Mouse (Mus musculus): Measurements from ENCODE around the gene Spx. TPM values are rescaled to one million over a fixed set of nuclear protein-coding genes. Genes with fewer than 3 reads are reported as not detected.
A peak's percentile ranks its signal among the peaks of the same experiment; 100 is the strongest.

Gene Spx
- polyA plus RNA-seq, 1 experiment from 2014 or later, result 0.52 TPM

GRCm38 (mm10) chr6:142381615-142382014 is 31.6 kb upstream of the Spx start:
- no peak overlapping the region for H3K9ac ChIP-seq (ENCODE audit: low read length)
- no peak for ATAC-seq (ENCODE audit: insufficient number of reproducible peaks, low FRiP score, low TSS enrichment, low read depth)
- H3K27me3 ChIP-seq (ENCODE audit: control insufficient read depth, insufficient read depth, low read length), result no peaks in the 10 kb centered on the region
- no peak overlapping the region for H3K4me3 ChIP-seq (ENCODE audit: low read depth, low read length)
- H3K27ac ChIP-seq (replicated peaks; ENCODE audit: low read depth, low read length), result no peak overlapping the region
- WGBS, result 89% methylated on average over 7 of the region's 7 CpGs
- DNase-seq (ENCODE audit: low spot score), result no peak
- H3K4me2 ChIP-seq (ENCODE audit: low read depth, severe bottlenecking), result no peak overlapping the region
- 0 out of 2 replicates have a peak, but pooled peaks cover 3% of the 10 kb centered on the region for H3K4me1 ChIP-seq (ENCODE audit: control insufficient read depth, insufficient read depth, low read length)
- H3K9me3 ChIP-seq (ENCODE audit: control insufficient read depth, low read length), result no peaks in the 10 kb centered on the region
- peaks cover under 1% of the 10 kb centered on the region; the same call in 1 of the 2 replicates for H3K36me3 ChIP-seq (ENCODE audit: control insufficient read depth, insufficient read depth, low read length)

GRCm38 (mm10) chr6:142384521-142384920 is 28.7 kb upstream of the Spx start:
- DNase-seq (ENCODE audit: low spot score) (no peak), ATAC-seq (ENCODE audit: insufficient number of reproducible peaks, low FRiP score, low TSS enrichment, low read depth) (no peak)
- Histone ChIP-seq H3K9me3 (ENCODE audit: control insufficient read depth, low read length) (no peaks in the 10 kb centered on the region), H3K4me3 (ENCODE audit: low read depth, low read length) (no peak overlapping the region), H3K27me3 (ENCODE audit: control insufficient read depth, insufficient read depth, low read length) (no peaks in the 10 kb centered on the region), H3K4me1 (ENCODE audit: control insufficient read depth, insufficient read depth, low read length) (peaks cover 3% of the 10 kb centered on the region; the same call in 1 of the 2 replicates), H3K36me3 (ENCODE audit: control insufficient read depth, insufficient read depth, low read length) (no peaks in the 10 kb centered on the region), H3K4me2 (ENCODE audit: low read depth, severe bottlenecking) (no peak overlapping the region), H3K9ac (ENCODE audit: low read length) (no peak overlapping the region), H3K27ac (replicated peaks; ENCODE audit: low read depth, low read length) (no peak overlapping the region)
- 92% methylated on average over 9 of the region's 9 CpGs for WGBS

DNA sequence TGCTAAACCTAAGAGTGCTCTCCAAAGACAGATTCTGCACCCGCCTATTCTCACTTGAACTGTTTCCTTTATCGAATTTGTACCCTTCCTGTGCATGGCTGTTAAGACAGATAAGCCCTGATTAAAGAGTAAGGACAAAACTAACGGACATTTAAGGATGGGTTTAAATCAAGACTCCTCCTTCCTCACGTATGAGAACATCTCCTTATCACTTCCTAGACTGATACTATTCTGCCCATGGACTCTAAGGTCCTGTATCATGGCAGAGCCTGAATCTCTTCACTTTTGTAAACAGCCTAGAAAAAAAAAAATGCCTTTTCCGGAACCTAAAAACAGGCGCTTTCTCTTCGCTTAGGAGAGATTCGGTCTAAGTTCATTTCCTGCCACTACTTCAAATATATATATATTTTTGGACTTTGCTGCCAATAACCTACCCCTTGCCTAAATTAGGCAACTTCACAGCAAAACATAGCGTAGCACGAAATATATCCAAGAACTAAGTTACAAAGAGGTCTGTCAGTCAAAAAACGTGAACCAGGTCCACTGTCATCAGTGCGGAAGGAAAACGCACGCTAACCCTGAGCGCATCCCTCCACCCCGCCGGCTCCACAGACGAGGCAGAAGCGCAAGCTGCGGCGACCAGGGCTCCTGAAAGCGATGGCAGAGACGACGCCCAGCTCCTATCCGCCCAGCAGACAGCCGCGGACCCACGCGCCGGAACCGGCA is 26.8 kb upstream of the Spx start:
- Histone ChIP-seq H3K27ac (replicated peaks; ENCODE audit: low read depth, low read length) (no peak overlapping the region), H3K4me3 (ENCODE audit: low read depth, low read length) (peak overlapping the region; percentile 98), H3K27me3 (ENCODE audit: control insufficient read depth, insufficient read depth, low read length) (no peaks in the 10 kb centered on the region), H3K9ac (ENCODE audit: low read length) (peak overlapping the region; percentile 56; the same call in 1 of the 2 replicates), H3K4me1 (ENCODE audit: control insufficient read depth, insufficient read depth, low read length) (peaks cover 3% of the 10 kb centered on the region; the same call in 1 of the 2 replicates), H3K4me2 (ENCODE audit: low read depth, severe bottlenecking) (peak overlapping the region; percentile 47), H3K36me3 (ENCODE audit: control insufficient read depth, insufficient read depth, low read length) (no peaks in the 10 kb centered on the region), H3K9me3 (ENCODE audit: control insufficient read depth, low read length) (no peaks in the 10 kb centered on the region)
- ATAC-seq (ENCODE audit: insufficient number of reproducible peaks, low FRiP score, low TSS enrichment, low read depth), result peak; percentile 71; the same call in 1 of the 2 replicates
- 6% methylated on average over 31 of the region's 31 CpGs for WGBS
- no peak for DNase-seq (ENCODE audit: low spot score)

GRCm38 (mm10) chr6:142387011-142387754 is 26.1 kb upstream of the Spx start, which contains the start of the genes Recql and Golt1b:
Gene Recql, minus strand, starts transcription at chr6:142387087.
Gene Golt1b, plus strand, starts transcription at chr6:142387221.
- H3K27me3 ChIP-seq (ENCODE audit: control insufficient read depth, insufficient read depth, low read length), result no peaks in the 10 kb centered on the region
- DNase-seq (ENCODE audit: low spot score) (peak; percentile 98), ATAC-seq (ENCODE audit: insufficient number of reproducible peaks, low FRiP score, low TSS enrichment, low read depth) (peak; percentile 99)
- WGBS, result under 1% methylated on average over 86 of the region's 87 CpGs
- H3K9ac ChIP-seq (ENCODE audit: low read length), result peak within 1 kb of the TSS; percentile 90
- H3K36me3 ChIP-seq (ENCODE audit: control insufficient read depth, insufficient read depth, low read length), result no peaks in the 10 kb centered on the region
- H3K4me3 ChIP-seq (ENCODE audit: low read depth, low read length), result peak within 1 kb of the TSS; percentile 98
- no peaks in the 10 kb centered on the region for H3K9me3 ChIP-seq (ENCODE audit: control insufficient read depth, low read length)
- H3K4me2 ChIP-seq (ENCODE audit: low read depth, severe bottlenecking), result peak within 1 kb of the TSS; percentile 70
- H3K27ac ChIP-seq (replicated peaks; ENCODE audit: low read depth, low read length), result no peak within 1 kb of the TSS
- H3K4me1 ChIP-seq (ENCODE audit: control insufficient read depth, insufficient read depth, low read length), result peaks cover 3% of the 10 kb centered on the region; the same call in 1 of the 2 replicates

- DNase-seq (ENCODE audit: low spot score) (no peak), ATAC-seq (ENCODE audit: insufficient number of reproducible peaks, low FRiP score, low TSS enrichment, low read depth) (no peak)
- Histone ChIP-seq H3K4me3 (ENCODE audit: low read depth, low read length) (peak overlapping the region; percentile 98), H3K36me3 (ENCODE audit: control insufficient read depth, insufficient read depth, low read length) (no peaks in the 10 kb centered on the region), H3K27me3 (ENCODE audit: control insufficient read depth, insufficient read depth, low read length) (no peaks in the 10 kb centered on the region), H3K9me3 (ENCODE audit: control insufficient read depth, low read length) (no peaks in the 10 kb centered on the region), H3K9ac (ENCODE audit: low read length) (peak overlapping the region; percentile 90), H3K4me1 (ENCODE audit: control insufficient read depth, insufficient read depth, low read length) (peaks cover 3% of the 10 kb centered on the region; the same call in 1 of the 2 replicates), H3K4me2 (ENCODE audit: low read depth, severe bottlenecking) (peak overlapping the region; percentile 70), H3K27ac (replicated peaks; ENCODE audit: low read depth, low read length) (no peak overlapping the region)
- WGBS, result 20% methylated on average over 8 of the region's 8 CpGs
These were observed 25.4 kb upstream of the Spx start for GRCm38 (mm10) chr6:142387755-142388271.

GRCm38 (mm10) chr6:142389101-142389500 is 24.1 kb upstream of the Spx start:
- DNase-seq (ENCODE audit: low spot score) (no peak), ATAC-seq (ENCODE audit: insufficient number of reproducible peaks, low FRiP score, low TSS enrichment, low read depth) (no peak)
- no peak overlapping the region for H3K27ac ChIP-seq (replicated peaks; ENCODE audit: low read depth, low read length)
- H3K4me1 ChIP-seq (ENCODE audit: control insufficient read depth, insufficient read depth, low read length), result peaks cover 3% of the 10 kb centered on the region; the same call in 1 of the 2 replicates
- H3K4me2 ChIP-seq (ENCODE audit: low read depth, severe bottlenecking), result no peak overlapping the region
- WGBS, result 87% methylated on average over 2 of the region's 2 CpGs
- H3K4me3 ChIP-seq (ENCODE audit: low read depth, low read length), result no peak overlapping the region
- H3K9ac ChIP-seq (ENCODE audit: low read length), result no peak overlapping the region
- no peaks in the 10 kb centered on the region for H3K36me3 ChIP-seq (ENCODE audit: control insufficient read depth, insufficient read depth, low read length)
- no peaks in the 10 kb centered on the region for H3K27me3 ChIP-seq (ENCODE audit: control insufficient read depth, insufficient read depth, low read length)
- H3K9me3 ChIP-seq (ENCODE audit: control insufficient read depth, low read length), result no peaks in the 10 kb centered on the region

- Histone ChIP-seq H3K9ac (ENCODE audit: low read length) (no peak overlapping the region), H3K4me2 (ENCODE audit: low read depth, severe bottlenecking) (no peak overlapping the region), H3K27ac (replicated peaks; ENCODE audit: low read depth, low read length) (no peak overlapping the region), H3K4me1 (ENCODE audit: control insufficient read depth, insufficient read depth, low read length) (no peaks in the 10 kb centered on the region; the same call in 1 of the 2 replicates), H3K27me3 (ENCODE audit: control insufficient read depth, insufficient read depth, low read length) (no peaks in the 10 kb centered on the region), H3K36me3 (ENCODE audit: control insufficient read depth, insufficient read depth, low read length) (peaks cover 9% of the 10 kb centered on the region; the same call in 1 of the 2 replicates), H3K9me3 (ENCODE audit: control insufficient read depth, low read length) (no peaks in the 10 kb centered on the region), H3K4me3 (ENCODE audit: low read depth, low read length) (no peak overlapping the region)
- ATAC-seq (ENCODE audit: insufficient number of reproducible peaks, low FRiP score, low TSS enrichment, low read depth) (no peak), DNase-seq (ENCODE audit: low spot score) (no peak)
- 75% methylated on average over 5 of the region's 5 CpGs for WGBS
These were observed 20.9 kb upstream of the Spx start for GRCm38 (mm10) chr6:142392312-142392711.

- 93% methylated on average over 5 of the region's 5 CpGs for WGBS
- no peaks in the 10 kb centered on the region for H3K4me1 ChIP-seq (ENCODE audit: control insufficient read depth, insufficient read depth, low read length)
- no peak overlapping the region for H3K9ac ChIP-seq (ENCODE audit: low read length)
- no peak overlapping the region for H3K4me2 ChIP-seq (ENCODE audit: low read depth, severe bottlenecking)
- ATAC-seq (ENCODE audit: insufficient number of reproducible peaks, low FRiP score, low TSS enrichment, low read depth) (no peak), DNase-seq (ENCODE audit: low spot score) (no peak)
- H3K36me3 ChIP-seq (ENCODE audit: control insufficient read depth, insufficient read depth, low read length), result peaks cover 9% of the 10 kb centered on the region; the same call in 1 of the 2 replicates
- no peaks in the 10 kb centered on the region for H3K27me3 ChIP-seq (ENCODE audit: control insufficient read depth, insufficient read depth, low read length)
- no peaks in the 10 kb centered on the region for H3K9me3 ChIP-seq (ENCODE audit: control insufficient read depth, low read length)
- H3K27ac ChIP-seq (replicated peaks; ENCODE audit: low read depth, low read length), result no peak overlapping the region
- H3K4me3 ChIP-seq (ENCODE audit: low read depth, low read length), result no peak overlapping the region
These were observed 18.6 kb upstream of the Spx start for GRCm38 (mm10) chr6:142394669-142395068.
